Mouse (Mus musculus) frontal cortex, postnatal 25 days (tissue): ENCODE results near the gene Oaz2.
"Not testable (repeated sequence)": the region's sequence is repeated elsewhere in the genome, so short reads cannot be mapped to it uniquely, and the experiment has no call there.

Experiments
- DNase-seq, 2 experiments: peaks; one replicate each; pipeline ENCODE4 v3.0.0; 2022; ENCODE audit warnings: low spot score in 2 of 2

Gene Oaz2

GRCm38 (mm10) chr9:65651957-65652356 lies 15.8 kb upstream of the Oaz2 start:
- not testable (repeated sequence) for DNase-seq

- DNase-seq, result no peak
These were observed 14.1 kb upstream of the Oaz2 start for GRCm38 (mm10) chr9:65653741-65654140.

- no peak for DNase-seq
These were observed 13.0 kb upstream of the Oaz2 start for GRCm38 (mm10) chr9:65654700-65655237.

- no peak for DNase-seq
These were observed 12.3 kb upstream of the Oaz2 start for GRCm38 (mm10) chr9:65655540-65655939.

- no peak for DNase-seq
These were observed 10.6 kb upstream of the Oaz2 start for GRCm38 (mm10) chr9:65657218-65657617.

GRCm38 (mm10) chr9:65661029-65661428 lies 6.8 kb upstream of the Oaz2 start:
- no peak for DNase-seq

GRCm38 (mm10) chr9:65661493-65661892 lies 6.3 kb upstream of the Oaz2 start:
- DNase-seq, result no peak

- DNase-seq, result peak; percentile 50
These were observed 3.6 kb upstream of the Oaz2 start for GRCm38 (mm10) chr9:65664163-65664562.

GRCm38 (mm10) chr9:65666042-65666441 lies 1.8 kb upstream of the Oaz2 start:
- DNase-seq, result peak; percentile 32 to 50

GRCm38 (mm10) chr9:65671431-65671931 lies 3.7 kb downstream of the Oaz2 start:
- DNase-seq, result no peak

- no peak for DNase-seq
These were observed 5.2 kb downstream of the Oaz2 start for GRCm38 (mm10) chr9:65672996-65673395.

- no peak for DNase-seq
These were observed 7.9 kb downstream of the Oaz2 start for GRCm38 (mm10) chr9:65675461-65676357.

GRCm38 (mm10) chr9:65676358-65677118 lies 8.7 kb downstream of the Oaz2 start:
- peak; percentile 87 to 95 for DNase-seq

GRCm38 (mm10) chr9:65677119-65677462 lies 9.3 kb downstream of the Oaz2 start:
- DNase-seq, result no peak

GRCm38 (mm10) chr9:65679181-65679761 lies 11.5 kb downstream of the Oaz2 start:
- DNase-seq, result no peak

- no peak for DNase-seq
These were observed 13.3 kb downstream of the Oaz2 start for GRCm38 (mm10) chr9:65680938-65681633.

GRCm38 (mm10) chr9:65681634-65681940 lies 13.8 kb downstream of the Oaz2 start:
- DNase-seq, result no peak

- DNase-seq, result no peak
These were observed 14.4 kb downstream of the Oaz2 start for GRCm38 (mm10) chr9:65682183-65682582.

- DNase-seq, result no peak
These were observed 15.2 kb downstream of the Oaz2 start for GRCm38 (mm10) chr9:65682994-65683393.

GRCm38 (mm10) chr9:65684704-65685103 lies 16.9 kb downstream of the Oaz2 start:
- no peak for DNase-seq

GRCm38 (mm10) chr9:65689869-65690268 lies 22.1 kb downstream of the Oaz2 start:
- not testable (repeated sequence) for DNase-seq

GRCm38 (mm10) chr9:65692466-65692865 lies 24.7 kb downstream of the Oaz2 start:
- no peak for DNase-seq
